Mouse (Mus musculus) embryo, embryonic 10 days (tissue): Measurements from ENCODE around the gene Mbnl1.

Source experiments
- DNase-seq: peaks from one replicate; pipeline ENCODE4 v3.0.0-alpha.2; 2015; ENCODE audit warnings: low spot score

Mbnl1 gene

DNA sequence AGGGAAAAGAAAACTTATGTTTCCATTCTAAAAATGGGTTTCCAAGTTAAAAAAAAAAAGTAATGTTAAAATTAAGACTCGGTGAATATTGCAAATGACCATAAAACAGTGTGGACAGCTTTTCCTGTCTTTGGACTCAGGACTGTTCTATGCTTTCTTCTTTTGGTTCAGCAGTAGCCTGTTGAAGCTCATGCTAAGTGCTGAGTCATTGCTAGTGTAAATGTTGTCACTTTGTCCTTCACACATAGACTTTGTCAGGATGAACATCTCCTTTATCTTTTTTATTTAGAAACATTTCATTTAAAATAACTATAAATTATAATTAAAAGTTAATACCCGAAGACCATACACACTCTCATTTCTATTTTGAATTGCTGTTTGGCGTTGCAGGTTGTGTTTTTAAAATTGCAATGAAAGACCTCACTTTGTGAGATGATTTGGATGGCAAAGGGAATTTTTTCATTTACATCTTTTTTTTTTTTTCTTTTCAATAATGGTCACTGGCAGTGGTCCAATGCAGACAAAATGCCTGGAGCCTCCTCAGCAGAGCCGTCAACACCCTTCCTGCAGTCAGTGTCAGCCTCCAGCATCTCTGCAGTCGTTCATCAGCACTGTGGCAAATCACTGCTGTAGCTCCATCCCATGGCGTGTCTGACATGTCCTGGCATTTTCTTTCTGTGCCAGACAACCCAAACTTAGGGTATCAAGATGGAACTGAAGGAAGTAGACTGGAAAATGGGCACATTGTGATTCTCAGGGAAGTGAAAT, 96.4 kb downstream of the Mbnl1 start:
- no peak for DNase-seq

GRCm38 (mm10) chr3:60569781-60570180, 97.2 kb downstream of the Mbnl1 start:
- no peak for DNase-seq

- no peak for DNase-seq
Measured at GRCm38 (mm10) chr3:60570491-60571022, 97.9 kb downstream of the Mbnl1 start.

GRCm38 (mm10) chr3:60571493-60571892, 98.9 kb downstream of the Mbnl1 start:
- no peak for DNase-seq

DNA sequence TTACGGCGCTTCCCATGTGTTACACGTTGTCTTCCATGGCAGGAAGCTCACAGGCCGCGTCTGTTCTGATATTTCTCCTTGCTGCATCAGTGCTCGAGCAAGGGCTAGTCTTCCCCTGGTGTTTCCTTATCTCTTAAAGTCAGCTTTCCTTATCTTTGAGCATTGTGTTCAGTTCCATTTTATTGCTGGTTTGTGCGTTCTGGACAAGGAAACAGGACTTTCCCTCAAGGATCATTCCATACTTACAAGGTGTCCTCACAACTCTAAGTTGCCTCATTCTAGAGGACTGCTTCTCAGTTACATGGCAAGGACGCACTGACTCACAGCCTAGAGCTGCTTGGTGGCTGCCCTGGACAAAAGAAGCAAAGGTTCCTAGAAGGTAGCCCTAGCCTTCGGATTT, 101.6 kb downstream of the Mbnl1 start:
- DNase-seq, result no peak

DNA sequence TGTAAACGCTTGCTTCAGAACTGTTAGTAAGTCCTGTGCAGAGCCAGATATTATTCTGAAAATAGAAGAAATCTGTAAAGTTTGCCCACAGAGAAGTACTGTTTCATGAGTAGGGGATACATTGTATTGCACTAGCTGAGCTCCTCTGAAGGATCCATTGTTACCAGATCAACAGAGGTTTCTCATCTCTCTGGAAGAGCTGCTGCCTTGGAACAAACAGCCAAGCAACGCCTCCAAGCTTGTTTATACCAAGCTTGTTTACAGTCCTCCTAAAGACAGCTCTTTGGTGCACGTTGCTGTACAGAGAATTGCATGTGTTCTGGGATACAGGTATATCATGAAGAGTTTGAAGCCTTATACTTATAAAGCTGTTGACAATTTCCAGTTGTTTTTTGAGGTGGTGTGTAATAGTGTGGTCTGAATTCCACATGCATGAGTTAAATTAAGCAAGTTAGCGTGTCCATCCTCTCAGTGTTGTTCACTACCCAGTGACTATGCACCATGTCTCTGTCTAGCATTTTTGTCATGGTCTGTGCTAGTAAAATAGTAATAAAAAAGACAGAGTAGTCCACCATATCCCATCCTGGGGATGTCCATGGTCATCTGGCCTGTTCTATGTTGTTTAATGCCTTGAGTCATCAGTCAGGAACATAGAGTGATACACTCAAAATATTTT, 102.4 kb downstream of the Mbnl1 start:
- DNase-seq, result no peak

DNA sequence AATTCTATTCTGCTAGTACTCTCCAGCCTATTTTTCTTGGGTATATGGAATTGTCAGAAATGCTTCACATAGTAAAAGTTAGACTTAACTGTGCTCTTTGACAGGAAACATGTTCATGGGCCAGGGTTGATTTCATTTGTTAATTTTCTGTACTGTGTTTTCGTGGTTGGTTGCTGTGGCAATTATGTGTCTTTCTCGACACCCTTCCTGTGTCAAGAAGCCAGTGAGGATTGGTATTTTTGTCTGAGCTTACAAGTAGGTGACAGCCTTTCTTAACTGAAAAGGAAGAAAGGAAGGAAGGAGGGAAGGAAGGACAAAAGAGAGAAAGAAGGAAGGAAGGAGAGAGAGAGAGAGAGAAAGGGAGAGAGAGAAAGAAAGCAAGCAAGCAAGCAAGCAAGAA, 103.3 kb downstream of the Mbnl1 start:
- no peak for DNase-seq

DNA sequence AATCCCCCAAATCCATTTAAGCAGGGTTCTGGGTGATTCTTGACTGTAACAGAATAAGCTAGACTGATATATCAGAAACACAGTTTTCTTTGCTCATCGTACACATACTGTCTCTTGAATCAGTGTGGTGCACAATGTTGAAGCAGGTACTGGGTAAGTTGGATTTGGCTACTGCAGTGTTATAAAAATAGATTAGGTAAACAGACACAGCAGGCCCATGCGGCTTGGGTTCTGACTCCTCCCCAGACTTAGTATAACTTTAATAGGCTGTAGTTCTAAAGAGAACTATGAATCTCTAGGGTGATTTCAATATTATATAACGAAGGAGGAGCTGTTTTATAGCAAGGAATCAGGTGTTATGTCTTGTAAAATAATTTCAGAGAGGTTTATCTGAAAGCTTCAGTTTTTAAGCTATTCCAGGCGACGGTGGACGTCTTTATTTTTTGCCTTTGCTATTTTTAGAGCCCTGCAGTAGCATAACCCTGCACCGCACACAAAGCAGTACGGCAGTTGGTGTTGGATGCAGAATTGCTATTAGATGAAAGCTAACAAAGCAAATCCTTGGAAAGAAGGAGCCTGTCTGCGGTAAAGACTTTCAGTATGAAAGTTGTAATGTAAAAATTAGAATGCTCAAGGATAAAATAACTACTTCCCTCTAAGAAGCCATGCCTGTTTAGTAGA, 103.9 kb downstream of the Mbnl1 start:
- DNase-seq, result no peak

GRCm38 (mm10) chr3:60579880-60580279, 107.2 kb downstream of the Mbnl1 start:
- DNase-seq, result no peak

- DNase-seq, result no peak
Measured at GRCm38 (mm10) chr3:60580699-60581098, 108.1 kb downstream of the Mbnl1 start.

DNA sequence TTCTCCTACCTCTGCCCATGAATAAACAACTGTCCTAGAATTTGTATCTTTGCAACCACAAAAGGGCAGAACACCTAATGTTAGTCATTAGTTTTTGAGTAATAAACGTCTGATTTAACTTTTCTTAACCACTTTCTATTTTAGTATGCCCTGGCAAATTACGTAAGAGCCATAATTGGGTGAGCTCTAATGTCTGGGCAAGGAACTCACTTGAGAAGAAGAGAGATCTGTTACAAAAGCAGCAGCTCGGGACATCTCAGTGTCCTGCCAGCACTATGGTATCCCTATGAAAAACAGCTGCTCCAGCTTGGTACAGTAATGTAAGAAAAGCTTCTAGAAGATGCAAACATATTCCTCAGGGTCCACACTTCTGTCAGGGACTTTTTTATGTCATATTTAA, 109.5 kb downstream of the Mbnl1 start:
- DNase-seq, result no peak

GRCm38 (mm10) chr3:60582620-60583019, 110.0 kb downstream of the Mbnl1 start:
- no peak for DNase-seq

GRCm38 (mm10) chr3:60584704-60585103, 112.1 kb downstream of the Mbnl1 start:
- DNase-seq, result no peak

GRCm38 (mm10) chr3:60586046-60586445, 113.4 kb downstream of the Mbnl1 start:
- DNase-seq, result no peak

DNA sequence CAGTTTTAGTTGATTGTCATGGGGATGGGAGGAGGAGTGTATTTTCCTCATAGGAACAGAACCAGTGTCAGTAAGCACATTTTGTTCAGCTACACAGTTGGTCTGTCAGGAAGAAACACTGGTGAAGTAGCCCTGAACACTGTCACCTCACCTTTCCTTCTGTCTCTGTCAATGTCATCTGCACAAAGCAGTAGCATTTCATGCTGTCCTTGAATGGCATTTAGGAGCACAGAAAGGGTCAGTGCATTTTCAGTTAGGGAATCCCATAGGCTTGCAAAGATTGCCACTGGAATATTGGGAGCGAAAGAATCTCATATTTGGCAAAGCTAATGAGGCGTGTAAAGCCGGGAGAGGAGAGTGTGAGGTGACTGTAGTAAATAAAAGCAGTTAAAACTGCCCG, 114.5 kb downstream of the Mbnl1 start:
- no peak for DNase-seq

GRCm38 (mm10) chr3:60589361-60589760, 116.7 kb downstream of the Mbnl1 start:
- no peak for DNase-seq

- no peak for DNase-seq
Measured at GRCm38 (mm10) chr3:60595606-60596005, 123.0 kb downstream of the Mbnl1 start.

DNA sequence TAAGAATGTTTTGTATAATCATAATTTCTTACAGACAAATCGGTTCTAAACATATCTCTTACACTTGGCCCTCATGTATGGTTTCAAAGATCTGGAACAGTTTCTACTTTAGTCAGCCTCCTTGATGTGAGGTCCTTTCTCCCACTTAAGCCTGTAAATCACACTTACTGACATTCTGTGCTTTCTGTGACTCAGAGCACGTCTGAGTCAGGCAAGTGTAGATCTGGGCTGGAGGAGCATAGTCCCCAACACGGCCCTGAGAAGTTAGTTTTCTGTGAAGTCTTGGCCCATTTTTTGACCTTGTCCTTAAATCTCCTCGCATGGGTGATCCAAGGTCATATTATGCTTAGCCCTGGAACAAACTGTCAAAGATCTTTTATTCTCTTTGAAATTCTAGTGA, 124.4 kb downstream of the Mbnl1 start:
- no peak for DNase-seq

- DNase-seq, result peak; percentile 87
Measured at GRCm38 (mm10) chr3:60601686-60602085, 129.1 kb downstream of the Mbnl1 start.

DNA sequence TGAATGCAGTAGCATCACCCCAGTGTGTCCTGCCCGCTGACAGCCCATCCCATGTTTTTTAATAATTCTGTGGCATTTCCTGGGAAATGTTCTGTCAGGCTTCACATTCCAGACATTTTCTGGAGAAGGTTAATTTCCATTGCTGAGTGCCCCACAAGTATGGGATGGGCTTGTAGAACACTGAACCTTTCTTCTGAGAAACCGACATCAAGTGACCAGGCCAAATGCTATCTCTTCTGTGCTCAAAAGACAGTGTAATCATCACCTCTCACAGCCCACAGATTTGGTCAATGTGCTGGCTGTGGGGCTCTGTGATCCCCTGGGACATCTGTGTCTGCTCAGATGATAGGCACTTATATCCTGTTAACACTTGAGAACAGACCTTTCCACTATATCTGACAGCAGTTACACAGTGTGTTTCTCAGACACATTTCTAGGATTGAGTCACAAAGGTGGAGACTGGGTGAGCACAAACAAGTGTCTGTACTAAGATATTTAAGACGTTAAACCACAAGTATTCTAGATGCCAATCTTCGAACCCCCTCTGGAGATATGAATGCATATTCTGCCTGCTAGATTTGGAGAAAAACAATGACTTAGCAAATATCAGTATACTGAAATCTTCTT, 130.4 kb downstream of the Mbnl1 start:
- peak; percentile 26 for DNase-seq

GRCm38 (mm10) chr3:60603637-60604036, 131.0 kb downstream of the Mbnl1 start:
- no peak for DNase-seq

- DNase-seq, result no peak
Measured at GRCm38 (mm10) chr3:60604205-60604604, 131.6 kb downstream of the Mbnl1 start.
